Mouse (Mus musculus) ES-E14 (cell line): Measurements from ENCODE around the gene Ntm. TPM values are rescaled to one million over a fixed set of nuclear protein-coding genes. Genes with fewer than 3 reads are reported as not detected.

ENCODE experiments used
- DNase-seq: peaks from one replicate; pipeline ENCODE4 v3.0.0-alpha.2; 2013; ENCODE audit warnings: low read depth, low spot score
- H3K27ac ChIP-seq: 2 replicates; pipeline ENCODE4 v1.5.1; 2012; ENCODE audit warnings: low read depth, mild to moderate bottlenecking, low read length, moderate library complexity, mixed read lengths; ENCODE audit not compliant: poor library complexity, insufficient read depth, severe bottlenecking
- H3K36me3 ChIP-seq: 2 replicates; pipeline ENCODE4 v1.6.1; 2012; ENCODE audit warnings: mild to moderate bottlenecking, low read length, moderate library complexity, mixed read lengths; ENCODE audit not compliant: control insufficient read depth, poor library complexity, insufficient read depth, severe bottlenecking
- H3K4me1 ChIP-seq, 2 experiments: fragments of 150-350 bp in 1 of 2; sonication (generic) in 1 of 2; 2 replicates each; pipeline ENCODE4 v1.6.1; 2012; ENCODE audit warnings: low read length in 2 of 2, mild to moderate bottlenecking in 1 of 2, mixed read lengths in 1 of 2; ENCODE audit not compliant: control insufficient read depth in 2 of 2, insufficient read depth in 2 of 2, poor library complexity in 1 of 2
- H3K4me3 ChIP-seq, 2 experiments: fragments of 150-350 bp in 1 of 2; sonication (generic) in 1 of 2; 2 replicates each; pipeline ENCODE4 v1.5.1; 2012; ENCODE audit warnings: low read length in 2 of 2, low read depth in 1 of 2, mild to moderate bottlenecking in 1 of 2, mixed read lengths in 1 of 2; ENCODE audit not compliant: insufficient read depth in 1 of 2, poor library complexity in 1 of 2, severe bottlenecking in 1 of 2
- H3K9ac ChIP-seq: 2 replicates; pipeline ENCODE4 v1.6.1; 2012; ENCODE audit warnings: low read depth, mild to moderate bottlenecking, low read length, mixed read lengths; ENCODE audit not compliant: poor library complexity, insufficient read depth, severe bottlenecking
- H3K9me3 ChIP-seq: fragments of 150-350 bp; sonication (generic); 2 replicates; pipeline ENCODE4 v1.6.1; 2012; ENCODE audit warnings: low read depth, mild to moderate bottlenecking, low read length; ENCODE audit not compliant: control insufficient read depth, insufficient read depth
- CHD2 ChIP-seq: IDR thresholded peaks from 2 replicates; pipeline ENCODE4 v1.6.1; 2014; ENCODE audit warnings: mild to moderate bottlenecking, low read depth, low read length, inconsistent platforms
- HCFC1 ChIP-seq: IDR thresholded peaks from 2 replicates; pipeline ENCODE4 v1.6.1; 2012; ENCODE audit warnings: low read length, inconsistent platforms, borderline replicate concordance; ENCODE audit not compliant: insufficient read depth
- MAFK ChIP-seq: IDR thresholded peaks from 2 replicates; pipeline ENCODE4 v1.6.1; 2014; ENCODE audit warnings: mild to moderate bottlenecking, low read depth, low read length, inconsistent platforms; ENCODE audit not compliant: insufficient read depth
- ZC3H11A ChIP-seq: IDR thresholded peaks from 2 replicates; pipeline ENCODE4 v1.6.1; 2012; ENCODE audit warnings: low read depth, mild to moderate bottlenecking, inconsistent platforms, low read length, borderline replicate concordance
- ZNF384 ChIP-seq: IDR thresholded peaks from 2 replicates; pipeline ENCODE4 v1.6.1; 2012; ENCODE audit warnings: low read depth, low read length, inconsistent platforms
- in situ Hi-C, 2 experiments: fragments of 600-800 bp; cut with MboI; formaldehyde crosslinking; loops; one replicate each; pipeline ENCODE4 v1.15.1; 2025; ENCODE audit warnings: low sequenced_read_pairs in 2 of 2, inconsistent platforms in 1 of 2; ENCODE audit not compliant: unreplicated experiment in 2 of 2
- total RNA-seq: library from RNA; depleted of rRNA; stranded (reverse); fragments of 300-350 nt; gene quantifications from 2 replicates; pipeline ENCODE4 v1.2.3, GENCODE M21; 2012

Gene Ntm
- total RNA-seq, 1 experiment: 0.67 TPM

- no peak overlapping the region for H3K4me3 ChIP-seq
- H3K4me1 ChIP-seq: no peaks in the 10 kb centered on the region
- in situ Hi-C loops: no loop called here
- H3K9ac ChIP-seq: no peak overlapping the region
- H3K9me3 ChIP-seq: no peaks in the 10 kb centered on the region
- TF ChIP-seq ZNF384: no peak
- DNase-seq: no peak
- no peaks in the 10 kb centered on the region for H3K36me3 ChIP-seq
- no peak overlapping the region for H3K27ac ChIP-seq
Measured at GRCm38 (mm10) chr9:29106771-29107170, 856.2 kb downstream of the Ntm start.

- in situ Hi-C loops: no loop called here
- TF ChIP-seq MAFK: no peak
- no peak for TF ChIP-seq ZC3H11A
- no peak for TF ChIP-seq CHD2
- TF ChIP-seq HCFC1: no peak
- no peak for TF ChIP-seq ZNF384
- Histone ChIP-seq H3K4me1 (no peaks in the 10 kb centered on the region), H3K9ac (no peak overlapping the region), H3K4me3 (no peak overlapping the region), H3K9me3 (no peaks in the 10 kb centered on the region), H3K36me3 (no peaks in the 10 kb centered on the region), H3K27ac (no peak overlapping the region)
- no peak for DNase-seq
Measured at GRCm38 (mm10) chr9:29104442-29104841, 858.5 kb downstream of the Ntm start.

GRCm38 (mm10) chr9:29103993-29104392 is 858.9 kb downstream of the Ntm start:
- H3K27ac ChIP-seq: no peak overlapping the region
- H3K4me3 ChIP-seq: no peak overlapping the region
- in situ Hi-C loops: no loop called here
- TF ChIP-seq CHD2 (no peak), ZC3H11A (no peak), ZNF384 (no peak), HCFC1 (no peak), MAFK (no peak)
- DNase-seq: no peak
- H3K4me1 ChIP-seq: no peaks in the 10 kb centered on the region
- H3K9me3 ChIP-seq: no peaks in the 10 kb centered on the region
- H3K9ac ChIP-seq: no peak overlapping the region
- H3K36me3 ChIP-seq: no peaks in the 10 kb centered on the region

- in situ Hi-C loops: no loop called here
- Histone ChIP-seq H3K4me1 (no peaks in the 10 kb centered on the region), H3K4me3 (no peak overlapping the region), H3K9me3 (no peaks in the 10 kb centered on the region), H3K36me3 (no peaks in the 10 kb centered on the region), H3K27ac (no peak overlapping the region), H3K9ac (no peak overlapping the region)
- DNase-seq: no peak
- no peak for TF ChIP-seq ZC3H11A
- TF ChIP-seq ZNF384: no peak
- TF ChIP-seq CHD2: no peak
- no peak for TF ChIP-seq HCFC1
- no peak for TF ChIP-seq MAFK
Measured at GRCm38 (mm10) chr9:29100624-29101023, 862.3 kb downstream of the Ntm start.

GRCm38 (mm10) chr9:29092443-29092842 is 870.5 kb downstream of the Ntm start:
- TF ChIP-seq ZC3H11A (no peak), MAFK (no peak), HCFC1 (no peak), CHD2 (no peak), ZNF384 (no peak)
- no peaks in the 10 kb centered on the region for H3K4me1 ChIP-seq
- DNase-seq: no peak
- H3K9ac ChIP-seq: no peak overlapping the region
- no peaks in the 10 kb centered on the region for H3K9me3 ChIP-seq
- no peak overlapping the region for H3K27ac ChIP-seq
- in situ Hi-C loops: no loop called here
- H3K4me3 ChIP-seq: no peak overlapping the region
- no peaks in the 10 kb centered on the region for H3K36me3 ChIP-seq
